Mouse (Mus musculus): Measurements from ENCODE around the gene Lpp. TPM values are rescaled to one million over a fixed set of nuclear protein-coding genes. Genes with fewer than 3 reads are reported as not detected.

Gene Lpp
- total and polyA plus RNA-seq, 3 experiments: 0.16 TPM; not detected in 2

DNA sequence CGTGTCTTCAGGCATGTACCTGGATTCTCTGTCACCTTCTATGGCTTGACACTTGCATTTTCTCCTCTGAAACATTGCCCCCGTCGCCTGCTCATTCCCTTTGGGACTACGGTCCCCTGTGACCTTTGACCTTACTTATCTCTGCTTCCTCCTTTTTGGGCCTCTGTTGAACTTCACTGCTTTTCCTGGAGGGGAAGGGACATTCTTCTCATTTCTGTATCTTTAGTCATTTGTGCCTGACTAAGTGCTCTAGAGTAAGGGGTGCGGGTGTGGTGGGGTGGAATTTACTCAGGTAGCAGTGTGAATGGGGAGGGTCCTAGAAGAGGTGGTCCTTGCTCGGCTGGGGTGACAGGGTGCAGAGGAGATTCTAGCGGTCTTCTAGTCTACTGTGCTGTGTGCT lies 40.7 kb downstream of the Lpp start:
- Histone ChIP-seq H3K4me3 (ENCODE audit: low read depth, low read length) (no peak overlapping the region), H3K36me3 (replicated peaks) (no peaks in the 10 kb centered on the region), H3K4me1 (ENCODE audit: insufficient read depth, low read depth, low read length) (no peaks in the 10 kb centered on the region), H3K27me3 (ENCODE audit: insufficient read depth, low read length) (no peaks in the 10 kb centered on the region), H3K9me3 (replicated peaks) (peaks cover 66% of the 10 kb centered on the region)
- ATAC-seq (ENCODE audit: extremely low read depth, insufficient number of reproducible peaks, low FRiP score, poor library complexity, severe bottlenecking): no peak
- DNase-seq (ENCODE audit: low spot score): no peak
- TF ChIP-seq TAL1 (conservative IDR thresholded peaks at IDR 0.05; ENCODE audit: low read depth, low read length): no peak

DNA sequence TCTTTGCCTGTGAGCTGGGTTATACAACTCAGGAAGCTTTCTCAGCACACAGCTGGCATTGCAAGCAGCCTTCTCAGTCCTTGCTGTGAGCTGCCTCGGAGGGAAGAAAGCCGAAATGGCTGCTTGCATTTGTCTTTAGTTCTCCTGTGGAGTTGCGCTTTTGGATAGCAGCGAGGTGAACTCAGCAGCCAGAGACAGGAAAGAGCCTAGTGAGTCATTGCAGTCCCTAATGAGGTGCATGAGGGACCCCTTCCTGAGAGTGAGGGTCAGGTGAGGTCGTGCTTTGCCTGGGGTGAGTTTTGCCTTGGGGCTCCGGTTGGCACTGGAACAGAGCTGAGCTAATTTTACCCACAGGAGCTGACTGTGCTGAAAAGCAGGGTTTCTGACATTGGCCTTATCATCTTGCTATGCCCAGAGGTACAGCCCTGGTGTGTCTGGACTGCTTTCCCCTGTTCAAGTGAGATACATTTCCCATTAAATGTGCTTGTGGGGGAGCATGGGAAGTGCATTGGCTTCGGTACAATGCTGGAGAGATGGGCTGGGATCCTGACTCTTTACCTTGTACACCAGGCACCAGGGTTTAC lies 41.3 kb downstream of the Lpp start:
- Histone ChIP-seq H3K9me3 (replicated peaks) (peaks cover 62% of the 10 kb centered on the region), H3K36me3 (replicated peaks) (no peaks in the 10 kb centered on the region), H3K27me3 (ENCODE audit: insufficient read depth, low read length) (no peaks in the 10 kb centered on the region), H3K4me3 (ENCODE audit: low read depth, low read length) (no peak overlapping the region), H3K4me1 (ENCODE audit: insufficient read depth, low read depth, low read length) (no peaks in the 10 kb centered on the region)
- ATAC-seq (ENCODE audit: extremely low read depth, insufficient number of reproducible peaks, low FRiP score, poor library complexity, severe bottlenecking) (no peak), DNase-seq (ENCODE audit: low spot score) (no peak)
- no peak for TF ChIP-seq GATA1 (IDR thresholded peaks at IDR 0.05; ENCODE audit: borderline replicate concordance, low read length)
- no peak for TF ChIP-seq POLR2AphosphoS5 (IDR thresholded peaks at IDR 0.05; ENCODE audit: insufficient replicate concordance, low read depth, low read length)
- no peak for TF ChIP-seq CTCF (IDR thresholded peaks at IDR 0.05; ENCODE audit: low read depth, low read length)
- TF ChIP-seq TAL1 (conservative IDR thresholded peaks at IDR 0.05; ENCODE audit: low read depth, low read length): no peak
- TF ChIP-seq GATA2 (IDR thresholded peaks at IDR 0.05; ENCODE audit: borderline replicate concordance, low read depth, low read length): no peak

DNA sequence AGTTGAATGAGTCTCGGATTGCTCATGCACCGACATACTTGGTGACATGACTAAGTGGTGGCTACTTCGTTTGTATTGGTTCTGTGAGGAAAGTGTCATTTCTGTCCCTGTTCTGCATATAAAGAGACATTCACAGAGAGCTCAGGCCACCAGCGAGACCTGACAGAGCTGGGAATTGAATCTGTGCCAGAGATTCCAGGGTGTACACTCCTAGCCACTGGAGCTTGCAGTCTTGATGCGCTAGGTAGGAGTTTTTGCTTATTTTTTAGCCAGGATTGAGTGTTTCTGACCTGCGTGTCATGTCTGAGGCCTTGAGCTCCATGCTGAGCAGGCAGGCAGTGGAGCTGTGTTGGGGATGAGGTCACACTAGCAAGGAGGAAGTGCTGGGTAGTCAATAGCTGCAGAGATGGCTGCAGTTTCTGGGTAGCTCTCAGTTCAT lies 41.8 kb downstream of the Lpp start:
- no peak for ATAC-seq (ENCODE audit: extremely low read depth, insufficient number of reproducible peaks, low FRiP score, poor library complexity, severe bottlenecking)

DNA sequence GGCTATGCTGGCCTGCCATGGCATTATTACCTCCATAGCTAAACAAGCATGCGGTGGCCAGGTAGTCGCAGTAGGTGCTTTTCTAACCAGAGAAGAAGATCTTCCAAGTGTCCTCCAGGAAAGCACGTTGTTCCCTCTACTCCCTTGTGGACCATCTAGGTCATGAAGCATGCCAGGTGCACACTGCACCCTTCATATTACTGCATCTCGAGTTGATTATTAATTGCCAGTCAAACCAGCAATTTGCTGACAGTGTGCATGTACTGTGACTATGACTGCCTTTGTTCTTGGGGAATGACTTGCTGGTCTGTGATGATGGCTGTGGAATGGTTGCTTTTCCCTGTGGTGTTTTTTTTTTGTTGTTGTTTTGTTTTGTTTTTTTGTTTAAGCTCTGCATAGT lies 45.1 kb downstream of the Lpp start:
- DNase-seq (ENCODE audit: low spot score) (no peak), ATAC-seq (ENCODE audit: extremely low read depth, insufficient number of reproducible peaks, low FRiP score, poor library complexity, severe bottlenecking) (no peak)
- TF ChIP-seq POLR2AphosphoS5 (IDR thresholded peaks at IDR 0.05; ENCODE audit: insufficient replicate concordance, low read depth, low read length) (no peak), GATA2 (IDR thresholded peaks at IDR 0.05; ENCODE audit: borderline replicate concordance, low read depth, low read length) (no peak), TAL1 (conservative IDR thresholded peaks at IDR 0.05; ENCODE audit: low read depth, low read length) (no peak), CTCF (IDR thresholded peaks at IDR 0.05; ENCODE audit: low read depth, low read length) (no peak), GATA1 (IDR thresholded peaks at IDR 0.05; ENCODE audit: borderline replicate concordance, low read length) (no peak)

More for the DNA sequence above, 41.8 kb downstream of the Lpp start:
- no peaks in the 10 kb centered on the region for H3K36me3 ChIP-seq (replicated peaks)
- no peaks in the 10 kb centered on the region for H3K27me3 ChIP-seq (ENCODE audit: insufficient read depth, low read length)
- H3K4me1 ChIP-seq (ENCODE audit: insufficient read depth, low read depth, low read length): no peaks in the 10 kb centered on the region
- no peak for DNase-seq (ENCODE audit: low spot score)
- peaks cover 61% of the 10 kb centered on the region for H3K9me3 ChIP-seq (replicated peaks)
- TF ChIP-seq POLR2AphosphoS5 (IDR thresholded peaks at IDR 0.05; ENCODE audit: insufficient replicate concordance, low read depth, low read length): no peak
- no peak for TF ChIP-seq CTCF (IDR thresholded peaks at IDR 0.05; ENCODE audit: low read depth, low read length)
- TF ChIP-seq TAL1 (conservative IDR thresholded peaks at IDR 0.05; ENCODE audit: low read depth, low read length): no peak
- no peak for TF ChIP-seq GATA1 (IDR thresholded peaks at IDR 0.05; ENCODE audit: borderline replicate concordance, low read length)
- TF ChIP-seq GATA2 (IDR thresholded peaks at IDR 0.05; ENCODE audit: borderline replicate concordance, low read depth, low read length): no peak
- H3K4me3 ChIP-seq (ENCODE audit: low read depth, low read length): no peak overlapping the region

DNA sequence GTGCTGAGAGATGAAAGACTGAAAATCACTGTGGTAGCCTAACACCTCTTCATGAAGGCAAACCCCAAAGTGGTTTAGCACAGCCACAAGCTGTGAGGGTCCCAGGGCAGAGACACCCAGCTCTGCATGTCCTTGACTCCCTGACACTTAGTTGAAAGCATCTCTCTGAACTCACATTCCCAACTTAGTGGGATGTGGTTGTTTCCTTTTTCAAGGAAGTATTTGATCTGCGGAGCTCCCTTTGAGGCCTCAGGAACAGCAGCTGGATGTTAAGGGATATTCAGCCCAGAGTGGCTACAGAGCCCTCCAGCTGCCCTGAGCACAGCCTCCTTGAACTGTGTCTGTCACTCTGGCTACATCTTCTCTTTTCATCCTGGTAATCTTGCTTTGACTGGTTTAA lies 48.0 kb downstream of the Lpp start:
- Histone ChIP-seq H3K4me3 (ENCODE audit: low read depth, low read length) (no peak overlapping the region), H3K9me3 (replicated peaks) (peaks cover 34% of the 10 kb centered on the region), H3K4me1 (ENCODE audit: insufficient read depth, low read depth, low read length) (no peaks in the 10 kb centered on the region), H3K36me3 (replicated peaks) (no peaks in the 10 kb centered on the region), H3K27me3 (ENCODE audit: insufficient read depth, low read length) (no peaks in the 10 kb centered on the region)
- no peak for DNase-seq (ENCODE audit: low spot score)
- no peak for ATAC-seq (ENCODE audit: extremely low read depth, insufficient number of reproducible peaks, low FRiP score, poor library complexity, severe bottlenecking)
- TF ChIP-seq CTCF (IDR thresholded peaks at IDR 0.05; ENCODE audit: low read depth, low read length) (no peak), GATA1 (IDR thresholded peaks at IDR 0.05; ENCODE audit: borderline replicate concordance, low read length) (no peak)

More for the DNA sequence above, 45.1 kb downstream of the Lpp start:
- no peaks in the 10 kb centered on the region for H3K4me1 ChIP-seq (ENCODE audit: insufficient read depth, low read depth, low read length)
- H3K36me3 ChIP-seq (replicated peaks): no peaks in the 10 kb centered on the region
- no peak overlapping the region for H3K4me3 ChIP-seq (ENCODE audit: low read depth, low read length)
- peaks cover 51% of the 10 kb centered on the region for H3K9me3 ChIP-seq (replicated peaks)
- no peaks in the 10 kb centered on the region for H3K27me3 ChIP-seq (ENCODE audit: insufficient read depth, low read length)

DNA sequence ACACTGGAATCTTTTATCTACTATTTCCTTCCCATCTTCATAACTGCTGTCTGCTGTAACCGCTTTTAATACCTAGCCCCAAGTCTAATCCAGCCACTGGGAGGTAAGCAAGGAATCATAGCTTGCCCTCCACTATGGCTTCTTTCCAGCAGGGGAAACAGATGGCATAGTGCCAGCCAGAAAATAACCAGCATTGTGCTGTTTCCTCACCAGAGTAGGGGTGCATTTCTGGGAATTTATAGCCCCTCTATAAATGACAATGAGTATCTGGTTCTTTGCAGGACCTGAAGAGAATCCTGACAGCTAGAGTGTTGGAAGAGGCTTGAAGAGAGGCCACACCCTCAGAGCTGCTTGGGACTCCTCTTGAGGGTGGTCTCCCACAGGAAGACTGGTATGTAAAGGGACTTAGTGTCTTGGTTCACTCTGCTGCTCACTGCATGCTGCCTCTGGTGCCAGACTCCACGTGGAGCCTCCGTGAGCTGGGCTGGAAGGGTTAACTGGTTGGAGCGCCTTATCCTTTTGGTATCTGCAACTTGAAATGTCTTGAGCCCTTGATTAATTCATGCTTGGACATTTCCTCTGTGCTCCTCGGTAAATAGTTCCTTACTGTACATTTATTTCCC lies 49.3 kb downstream of the Lpp start:
- no peak overlapping the region for H3K4me3 ChIP-seq (ENCODE audit: low read depth, low read length)
- peaks cover 30% of the 10 kb centered on the region for H3K9me3 ChIP-seq (replicated peaks)
- no peaks in the 10 kb centered on the region for H3K36me3 ChIP-seq (replicated peaks)
- ATAC-seq (ENCODE audit: extremely low read depth, insufficient number of reproducible peaks, low FRiP score, poor library complexity, severe bottlenecking) (no peak), DNase-seq (ENCODE audit: low spot score) (no peak)
- H3K27me3 ChIP-seq (ENCODE audit: insufficient read depth, low read length): no peaks in the 10 kb centered on the region
- no peaks in the 10 kb centered on the region for H3K4me1 ChIP-seq (ENCODE audit: insufficient read depth, low read depth, low read length)
- TF ChIP-seq TAL1 (conservative IDR thresholded peaks at IDR 0.05; ENCODE audit: low read depth, low read length) (no peak), GATA1 (IDR thresholded peaks at IDR 0.05; ENCODE audit: borderline replicate concordance, low read length) (no peak), CTCF (IDR thresholded peaks at IDR 0.05; ENCODE audit: low read depth, low read length) (no peak), POLR2AphosphoS5 (IDR thresholded peaks at IDR 0.05; ENCODE audit: insufficient replicate concordance, low read depth, low read length) (no peak), GATA2 (IDR thresholded peaks at IDR 0.05; ENCODE audit: borderline replicate concordance, low read depth, low read length) (no peak)
